Mouse (Mus musculus): ENCODE measurements around the gene Nudt16l1. TPM values are rescaled to one million over a fixed set of nuclear protein-coding genes. Genes with fewer than 3 reads are reported as not detected.

Nudt16l1 gene
- polyA plus RNA-seq, 1 experiment from 2014 or later, result 140 TPM

GRCm38 (mm10) chr16:4960260-4960659, 21.7 kb downstream of the Nudt16l1 start:
- no peak for ATAC-seq (ENCODE audit: low read depth)

GRCm38 (mm10) chr16:4963346-4963745, 24.8 kb downstream of the Nudt16l1 start:
- Histone ChIP-seq H3K27ac (ENCODE audit: low read depth, low read length) (no peak overlapping the region), H3K36me3 (ENCODE audit: control insufficient read depth, insufficient read depth, low read length) (no peaks in the 10 kb centered on the region), H3K9ac (replicated peaks; ENCODE audit: low read depth, low read length) (peak overlapping the region; percentile 63), H3K27me3 (ENCODE audit: control insufficient read depth, insufficient read depth, low read length) (no peaks in the 10 kb centered on the region), H3K4me3 (ENCODE audit: low read depth, low read length) (peak overlapping the region; percentile 79), H3K9me3 (ENCODE audit: control insufficient read depth, low read length) (no peaks in the 10 kb centered on the region), H3K4me2 (ENCODE audit: low read depth, low read length) (peak overlapping the region; percentile 78), H3K4me1 (ENCODE audit: control insufficient read depth, insufficient read depth, low read length) (peaks cover 12% of the 10 kb centered on the region)
- ATAC-seq (ENCODE audit: low read depth), result no peak
- WGBS, result 49% methylated on average over 9 of the region's 9 CpGs

More at GRCm38 (mm10) chr16:4960260-4960659, 21.7 kb downstream of the Nudt16l1 start:
- Histone ChIP-seq H3K36me3 (ENCODE audit: control insufficient read depth, insufficient read depth, low read length) (peaks cover 10% of the 10 kb centered on the region), H3K27ac (ENCODE audit: low read depth, low read length) (no peak overlapping the region), H3K27me3 (ENCODE audit: control insufficient read depth, insufficient read depth, low read length) (no peaks in the 10 kb centered on the region), H3K9ac (replicated peaks; ENCODE audit: low read depth, low read length) (no peak overlapping the region), H3K4me3 (ENCODE audit: low read depth, low read length) (no peak overlapping the region), H3K9me3 (ENCODE audit: control insufficient read depth, low read length) (no peaks in the 10 kb centered on the region), H3K4me2 (ENCODE audit: low read depth, low read length) (no peak overlapping the region), H3K4me1 (ENCODE audit: control insufficient read depth, insufficient read depth, low read length) (peaks cover 9% of the 10 kb centered on the region)
- 92% methylated on average over 8 of the region's 8 CpGs for WGBS

GRCm38 (mm10) chr16:4963797-4964709, 25.5 kb downstream of the Nudt16l1 start, which contains the start of gene Anks3:
Gene Anks3, minus strand, starts transcription at chr16:4964205.
- no peaks in the 10 kb centered on the region for H3K9me3 ChIP-seq (ENCODE audit: control insufficient read depth, low read length)
- no peaks in the 10 kb centered on the region for H3K27me3 ChIP-seq (ENCODE audit: control insufficient read depth, insufficient read depth, low read length)
- H3K4me3 ChIP-seq (ENCODE audit: low read depth, low read length), result peak within 1 kb of the TSS; percentile 79
- peak; percentile 99 for ATAC-seq (ENCODE audit: low read depth)
- H3K4me2 ChIP-seq (ENCODE audit: low read depth, low read length), result peak within 1 kb of the TSS; percentile 78
- peak within 1 kb of the TSS; percentile 63 for H3K9ac ChIP-seq (replicated peaks; ENCODE audit: low read depth, low read length)
- peak within 1 kb of the TSS; percentile 80 for H3K27ac ChIP-seq (ENCODE audit: low read depth, low read length)
- peaks cover 12% of the 10 kb centered on the region for H3K4me1 ChIP-seq (ENCODE audit: control insufficient read depth, insufficient read depth, low read length)
- H3K36me3 ChIP-seq (ENCODE audit: control insufficient read depth, insufficient read depth, low read length), result no peaks in the 10 kb centered on the region
- WGBS, result 1% methylated on average over 68 of the region's 76 CpGs

- no peak for ATAC-seq (ENCODE audit: low read depth)
Observed at GRCm38 (mm10) chr16:4964731-4965391, 26.3 kb downstream of the Nudt16l1 start.

GRCm38 (mm10) chr16:4965392-4966129, 27.0 kb downstream of the Nudt16l1 start:
- no peak overlapping the region for H3K9ac ChIP-seq (replicated peaks; ENCODE audit: low read depth, low read length)
- WGBS, result 89% methylated on average over 8 of the region's 8 CpGs
- peaks cover 12% of the 10 kb centered on the region for H3K4me1 ChIP-seq (ENCODE audit: control insufficient read depth, insufficient read depth, low read length)
- H3K36me3 ChIP-seq (ENCODE audit: control insufficient read depth, insufficient read depth, low read length), result no peaks in the 10 kb centered on the region
- H3K4me3 ChIP-seq (ENCODE audit: low read depth, low read length), result no peak overlapping the region
- H3K27ac ChIP-seq (ENCODE audit: low read depth, low read length), result no peak overlapping the region
- H3K4me2 ChIP-seq (ENCODE audit: low read depth, low read length), result 0 out of 2 replicates have a peak overlapping the region, but pooled peaks have one; percentile 78
- no peak for ATAC-seq (ENCODE audit: low read depth)
- no peaks in the 10 kb centered on the region for H3K9me3 ChIP-seq (ENCODE audit: control insufficient read depth, low read length)
- no peaks in the 10 kb centered on the region for H3K27me3 ChIP-seq (ENCODE audit: control insufficient read depth, insufficient read depth, low read length)

More at GRCm38 (mm10) chr16:4964731-4965391, 26.3 kb downstream of the Nudt16l1 start:
- H3K9me3 ChIP-seq (ENCODE audit: control insufficient read depth, low read length), result no peaks in the 10 kb centered on the region
- peak overlapping the region; percentile 78 for H3K4me2 ChIP-seq (ENCODE audit: low read depth, low read length)
- peaks cover 12% of the 10 kb centered on the region for H3K4me1 ChIP-seq (ENCODE audit: control insufficient read depth, insufficient read depth, low read length)
- peak overlapping the region; percentile 80 for H3K27ac ChIP-seq (ENCODE audit: low read depth, low read length)
- 22% methylated on average over 13 of the region's 13 CpGs for WGBS
- H3K36me3 ChIP-seq (ENCODE audit: control insufficient read depth, insufficient read depth, low read length), result no peaks in the 10 kb centered on the region
- H3K27me3 ChIP-seq (ENCODE audit: control insufficient read depth, insufficient read depth, low read length), result no peaks in the 10 kb centered on the region
- peak overlapping the region; percentile 63 for H3K9ac ChIP-seq (replicated peaks; ENCODE audit: low read depth, low read length)
- peak overlapping the region; percentile 79 for H3K4me3 ChIP-seq (ENCODE audit: low read depth, low read length)

GRCm38 (mm10) chr16:4968426-4968825, 29.9 kb downstream of the Nudt16l1 start:
- Histone ChIP-seq H3K27ac (ENCODE audit: low read depth, low read length) (no peak overlapping the region), H3K9ac (replicated peaks; ENCODE audit: low read depth, low read length) (no peak overlapping the region), H3K27me3 (ENCODE audit: control insufficient read depth, insufficient read depth, low read length) (no peaks in the 10 kb centered on the region), H3K36me3 (ENCODE audit: control insufficient read depth, insufficient read depth, low read length) (no peaks in the 10 kb centered on the region), H3K4me2 (ENCODE audit: low read depth, low read length) (no peak overlapping the region), H3K4me1 (ENCODE audit: control insufficient read depth, insufficient read depth, low read length) (peaks cover 9% of the 10 kb centered on the region; the same call in 1 of the 2 replicates), H3K4me3 (ENCODE audit: low read depth, low read length) (no peak overlapping the region), H3K9me3 (ENCODE audit: control insufficient read depth, low read length) (no peaks in the 10 kb centered on the region)
- no peak for ATAC-seq (ENCODE audit: low read depth)
- WGBS, result 79% methylated on average over 3 of the region's 3 CpGs

- Histone ChIP-seq H3K9ac (replicated peaks; ENCODE audit: low read depth, low read length) (no peak overlapping the region), H3K27ac (ENCODE audit: low read depth, low read length) (no peak overlapping the region), H3K4me1 (ENCODE audit: control insufficient read depth, insufficient read depth, low read length) (peaks cover 7% of the 10 kb centered on the region; the same call in 1 of the 2 replicates), H3K9me3 (ENCODE audit: control insufficient read depth, low read length) (no peaks in the 10 kb centered on the region), H3K4me3 (ENCODE audit: low read depth, low read length) (no peak overlapping the region), H3K27me3 (ENCODE audit: control insufficient read depth, insufficient read depth, low read length) (no peaks in the 10 kb centered on the region), H3K36me3 (ENCODE audit: control insufficient read depth, insufficient read depth, low read length) (no peaks in the 10 kb centered on the region), H3K4me2 (ENCODE audit: low read depth, low read length) (no peak overlapping the region)
- no peak for ATAC-seq (ENCODE audit: low read depth)
- 87% methylated on average over 5 of the region's 5 CpGs for WGBS
Observed at GRCm38 (mm10) chr16:4969055-4969843, 30.7 kb downstream of the Nudt16l1 start.

- Histone ChIP-seq H3K9ac (replicated peaks; ENCODE audit: low read depth, low read length) (no peak overlapping the region), H3K4me1 (ENCODE audit: control insufficient read depth, insufficient read depth, low read length) (no peaks in the 10 kb centered on the region), H3K9me3 (ENCODE audit: control insufficient read depth, low read length) (no peaks in the 10 kb centered on the region), H3K27ac (ENCODE audit: low read depth, low read length) (no peak overlapping the region), H3K36me3 (ENCODE audit: control insufficient read depth, insufficient read depth, low read length) (no peaks in the 10 kb centered on the region), H3K27me3 (ENCODE audit: control insufficient read depth, insufficient read depth, low read length) (no peaks in the 10 kb centered on the region), H3K4me3 (ENCODE audit: low read depth, low read length) (no peak overlapping the region), H3K4me2 (ENCODE audit: low read depth, low read length) (no peak overlapping the region)
- no peak for ATAC-seq (ENCODE audit: low read depth)
- 88% methylated on average over 4 of the region's 4 CpGs for WGBS
Observed at GRCm38 (mm10) chr16:4971626-4972025, 33.1 kb downstream of the Nudt16l1 start.

All from neural tube, embryonic 14.5 days (tissue).